Mouse (Mus musculus): ENCODE measurements around the gene Dcaf5.

Gene Dcaf5

DNA sequence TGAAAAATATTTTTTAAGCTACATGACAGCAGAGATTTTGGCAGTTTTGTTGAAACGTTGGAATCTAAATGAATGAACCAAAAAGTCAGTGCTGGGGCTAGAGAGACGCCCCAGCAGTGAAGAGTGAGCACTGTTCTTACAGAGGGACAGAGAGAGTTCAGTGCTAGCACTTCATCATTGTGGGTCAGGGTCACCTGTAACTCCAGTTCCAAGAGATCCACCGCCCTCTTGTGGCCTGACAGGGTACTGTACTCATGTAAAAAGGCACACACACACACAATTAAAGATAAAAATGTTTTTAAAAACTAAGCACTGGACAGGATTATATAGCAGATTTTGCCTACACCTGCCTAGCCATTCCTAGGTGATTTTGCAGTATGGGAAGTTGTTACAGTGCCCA is 29.8 kb downstream of the Dcaf5 start:
- DNase-seq, result peak in 1 of 2 experiments; percentile 62

DNA sequence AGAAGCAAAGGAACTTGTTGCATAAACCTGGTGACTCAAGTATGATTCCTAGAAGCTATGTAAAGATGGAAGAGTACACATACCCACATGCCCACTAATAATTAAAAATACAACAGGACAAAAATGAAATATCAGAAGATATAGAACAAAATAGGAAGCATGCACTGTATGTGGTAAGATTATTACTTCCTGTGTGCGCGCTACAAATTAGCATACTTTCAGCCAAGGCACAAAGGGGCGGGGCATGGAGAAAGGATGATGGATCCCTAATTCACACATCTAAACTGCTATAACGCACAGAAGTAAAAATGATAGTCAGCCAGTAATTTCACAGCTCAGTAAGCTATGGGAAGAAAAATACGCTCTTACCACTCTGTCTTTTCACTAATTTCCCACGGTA is 32.3 kb downstream of the Dcaf5 start:
- no peak for DNase-seq

DNA sequence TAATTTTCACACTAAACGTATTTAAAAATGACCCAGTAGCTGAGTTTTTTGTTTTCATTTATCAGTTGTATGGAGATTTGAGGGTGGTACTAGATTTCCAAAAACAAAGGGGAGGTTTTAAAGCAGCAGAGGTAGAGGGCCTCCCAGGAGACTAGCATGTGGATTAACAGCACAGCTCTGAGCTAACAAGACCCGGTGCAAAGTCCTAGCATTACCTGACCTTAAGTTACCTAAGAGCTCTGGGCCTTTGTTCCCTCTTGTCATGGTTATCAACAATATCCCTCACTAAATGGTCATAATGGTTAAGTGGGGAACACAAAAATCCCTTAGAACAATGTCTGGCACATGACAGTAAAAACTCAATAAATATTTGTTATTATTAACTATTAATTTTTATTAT is 37.3 kb downstream of the Dcaf5 start:
- DNase-seq, result no peak

DNA sequence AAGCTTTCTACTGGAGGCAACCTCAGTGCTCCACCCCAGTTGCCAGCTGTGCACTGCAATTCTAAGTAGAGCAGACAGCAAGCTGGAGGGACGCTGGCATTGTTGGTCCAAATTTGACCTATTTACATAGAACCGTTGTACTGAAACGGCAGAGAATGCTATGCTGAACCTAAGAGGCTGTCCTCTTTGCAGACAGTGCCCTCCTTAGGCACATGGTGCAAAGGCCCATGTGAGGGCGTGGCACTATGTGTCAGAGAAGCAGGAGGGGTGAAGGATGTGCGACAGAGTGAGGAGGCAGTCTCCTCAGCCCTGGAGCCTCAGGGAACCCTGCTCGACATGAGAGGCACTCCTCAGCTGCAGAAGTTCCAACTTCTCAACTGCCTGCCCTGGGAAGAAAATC is 40.0 kb downstream of the Dcaf5 start:
- DNase-seq, result no peak

DNA sequence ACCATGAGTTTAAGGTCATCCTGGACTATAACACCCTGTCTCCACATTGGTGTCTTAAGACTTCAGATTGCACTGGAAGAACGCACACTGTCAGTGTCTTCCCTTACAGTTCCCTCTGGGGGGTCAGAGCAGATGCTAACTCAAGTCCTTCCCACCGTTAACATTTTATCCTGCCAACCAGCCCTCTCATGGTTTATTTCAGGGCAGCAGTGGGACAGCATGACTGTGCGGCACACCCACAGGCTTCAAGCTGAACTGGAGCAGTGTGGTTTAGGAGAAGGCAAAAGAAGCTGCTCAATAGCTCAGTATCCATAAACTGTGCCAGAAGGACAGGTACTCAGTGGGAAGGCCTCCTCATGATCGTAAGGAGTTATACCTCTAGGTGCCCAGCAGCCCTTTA is 41.1 kb downstream of the Dcaf5 start:
- no peak for DNase-seq

DNA sequence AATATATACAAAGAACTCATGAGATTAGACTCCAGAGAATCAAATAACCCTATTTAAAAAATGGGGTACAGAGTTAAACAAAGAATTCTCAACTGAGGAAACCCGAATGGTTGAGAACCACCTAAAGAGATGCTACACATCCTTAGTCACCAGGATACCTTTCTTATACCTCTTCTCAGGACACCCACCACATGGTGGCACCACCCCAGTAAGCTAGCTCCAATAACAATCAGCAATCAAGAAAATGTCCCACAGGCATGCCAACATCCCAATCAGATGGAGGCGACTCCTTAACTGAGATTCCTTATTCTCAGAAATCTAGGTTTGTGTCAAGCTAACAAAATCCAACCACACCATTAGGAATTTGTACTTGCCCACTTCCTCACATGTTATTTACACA is 42.4 kb downstream of the Dcaf5 start:
- peak; percentile 39 to 73 for DNase-seq

DNA sequence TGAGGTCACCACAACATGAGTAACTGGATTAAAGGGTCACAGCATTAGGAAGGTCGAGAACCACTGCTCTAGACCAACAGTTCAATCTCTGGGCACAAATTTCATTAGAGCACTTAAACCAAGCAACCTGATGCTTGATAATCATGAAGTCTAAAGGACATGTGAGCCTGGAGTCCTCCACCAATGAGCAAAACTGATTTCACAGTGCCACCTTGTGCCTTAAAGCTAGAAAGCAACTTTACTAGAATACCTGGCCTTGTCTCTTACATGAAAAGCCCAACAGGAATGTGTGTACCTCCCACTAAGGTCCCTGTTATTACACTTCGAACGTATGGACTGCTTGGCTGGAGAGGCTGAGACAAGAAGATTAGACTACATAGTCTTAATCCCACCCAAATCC is 47.0 kb downstream of the Dcaf5 start:
- DNase-seq, result peak in 1 of 2 experiments; percentile 25

DNA sequence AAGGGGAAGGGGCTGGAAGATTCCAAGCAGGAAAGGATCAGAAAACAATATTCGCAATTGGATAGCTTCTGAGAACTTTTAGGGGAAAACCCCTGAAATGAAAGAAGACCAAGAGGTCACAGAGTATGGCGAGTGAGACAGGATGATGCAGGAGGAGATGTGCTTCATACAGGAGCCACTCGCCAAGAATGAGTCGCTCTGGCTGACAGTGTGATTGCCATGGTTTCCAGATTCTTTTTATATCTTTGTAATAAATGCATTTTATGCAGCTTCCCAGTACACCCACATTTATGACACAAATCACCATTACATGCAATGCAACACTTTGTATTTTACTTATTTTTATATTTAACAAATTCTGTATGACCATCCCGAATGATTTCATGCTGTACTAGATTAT is 49.1 kb downstream of the Dcaf5 start:
- no peak for DNase-seq

DNA sequence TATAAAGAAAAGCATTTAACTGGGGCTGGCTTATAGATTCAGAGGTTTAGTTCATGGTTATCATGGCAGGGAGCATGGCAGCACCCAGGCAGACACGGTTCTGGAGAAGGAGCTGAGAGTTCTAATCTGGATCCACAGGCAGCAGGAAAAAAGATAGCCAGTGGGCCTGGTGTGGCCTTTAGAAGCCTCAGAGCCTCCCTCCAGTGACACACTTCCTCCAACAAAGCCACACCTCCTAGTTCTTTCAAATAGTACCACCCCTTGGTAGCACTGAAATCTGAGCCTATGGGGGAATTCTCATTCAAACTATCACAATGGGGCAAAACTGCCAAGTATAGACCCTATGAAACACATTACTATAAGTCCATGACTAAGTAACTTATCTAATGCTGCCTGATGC is 51.0 kb downstream of the Dcaf5 start:
- no peak for DNase-seq

DNA sequence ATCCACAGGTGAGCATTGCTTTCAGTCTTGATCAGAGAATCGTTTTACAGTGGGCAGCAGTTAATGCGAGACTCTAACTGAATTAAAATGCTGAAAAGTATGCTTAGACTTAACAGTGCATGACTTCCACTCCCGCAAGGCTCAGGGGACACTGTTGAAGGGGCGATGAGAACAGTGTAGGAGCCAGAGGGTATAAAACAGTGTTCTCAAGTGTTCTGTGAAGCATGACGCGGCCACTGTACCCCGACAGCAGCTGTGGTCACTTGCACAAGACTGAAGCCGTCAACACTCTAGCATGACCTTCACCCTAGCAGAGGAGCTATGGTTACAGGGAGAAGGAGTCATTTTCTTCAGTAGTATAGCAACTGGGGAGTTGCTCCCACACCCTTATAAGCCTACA is 52.9 kb downstream of the Dcaf5 start:
- no peak for DNase-seq

DNA sequence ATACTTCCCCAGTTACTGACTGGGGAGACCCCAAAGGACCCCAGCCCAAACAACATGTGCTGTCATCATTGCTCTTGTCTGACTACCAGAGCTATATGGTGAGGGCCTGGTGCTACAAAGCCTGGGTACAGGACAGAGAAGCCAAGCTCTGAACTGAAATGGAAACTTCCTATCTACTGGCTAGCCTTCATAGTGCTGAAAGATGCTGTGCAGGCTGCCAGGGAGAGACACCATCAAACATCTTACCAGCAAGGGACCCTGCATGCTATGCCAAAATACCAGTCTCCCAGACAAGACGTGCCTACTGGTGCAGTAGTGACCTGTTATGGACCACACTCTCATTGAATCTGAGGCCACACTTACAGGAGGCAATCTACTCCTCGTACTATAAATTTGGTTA is 53.6 kb downstream of the Dcaf5 start:
- no peak for DNase-seq

DNA sequence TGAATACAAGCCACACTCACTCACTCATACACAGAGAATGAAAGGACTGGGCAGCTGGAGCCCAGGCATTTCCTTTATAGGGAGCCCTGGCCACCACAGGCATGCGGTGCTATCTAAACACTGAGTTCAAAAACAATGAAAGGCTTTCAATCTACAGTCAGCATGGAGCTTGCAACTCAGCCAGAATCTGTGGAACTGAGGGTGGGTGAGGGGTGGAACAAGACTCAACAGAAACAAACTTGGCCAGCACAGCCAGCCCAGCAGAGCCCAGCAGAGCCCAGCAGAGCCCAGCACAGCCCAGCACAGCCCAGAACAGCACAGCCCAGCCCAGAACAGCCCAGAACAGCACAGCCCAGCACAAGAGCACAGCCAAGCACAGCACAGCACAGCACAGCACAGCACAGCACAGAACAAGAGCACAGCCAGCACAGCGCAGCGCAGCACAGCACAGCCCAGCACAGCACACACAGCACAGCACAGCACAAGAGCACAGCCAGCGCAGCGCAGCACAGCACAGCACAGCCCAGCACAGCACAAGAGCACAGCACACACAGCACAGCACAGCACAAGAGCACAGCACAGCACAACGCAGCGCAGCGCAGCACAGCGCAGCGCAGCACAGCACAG is 56.5 kb downstream of the Dcaf5 start:
- peak; percentile 24 to 36 for DNase-seq

DNA sequence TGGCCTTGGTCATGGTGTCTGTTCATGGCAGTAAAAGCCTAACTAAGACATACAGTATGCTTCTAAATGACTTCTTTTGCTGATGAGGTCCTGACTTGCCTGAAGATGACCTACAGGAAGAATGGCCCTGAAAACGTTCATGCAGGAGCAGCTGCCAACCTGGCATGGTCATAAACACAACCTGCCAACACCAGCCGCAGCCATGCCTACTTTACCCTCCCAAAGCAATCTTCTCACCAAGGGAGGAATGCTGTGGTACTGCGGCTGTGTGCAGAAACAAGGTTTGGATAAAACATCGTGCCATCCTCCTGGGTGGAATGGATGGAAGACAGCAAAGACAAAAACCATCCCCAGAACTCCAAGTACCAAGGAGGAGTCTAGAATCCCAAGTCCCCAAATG is 57.0 kb downstream of the Dcaf5 start:
- DNase-seq, result peak; percentile 47 to 58

DNA sequence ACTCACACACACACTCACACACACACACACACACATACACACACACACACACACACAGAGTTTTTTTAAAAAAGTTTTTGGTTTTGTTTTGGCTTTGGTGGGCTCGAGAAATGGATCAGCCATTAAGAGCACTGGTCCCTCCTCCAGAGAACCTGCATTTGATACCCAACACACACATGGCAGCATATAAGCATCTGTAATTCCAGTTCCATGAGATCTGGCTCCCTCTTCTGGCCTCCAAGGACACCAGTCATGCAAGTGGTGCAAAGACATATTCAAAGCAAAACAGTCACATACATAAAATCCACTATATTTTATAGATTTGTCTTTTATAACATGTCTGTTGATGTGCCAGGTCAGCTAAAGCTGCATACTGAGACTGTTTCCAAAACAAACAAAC is 58.8 kb downstream of the Dcaf5 start:
- DNase-seq, result no peak

DNA sequence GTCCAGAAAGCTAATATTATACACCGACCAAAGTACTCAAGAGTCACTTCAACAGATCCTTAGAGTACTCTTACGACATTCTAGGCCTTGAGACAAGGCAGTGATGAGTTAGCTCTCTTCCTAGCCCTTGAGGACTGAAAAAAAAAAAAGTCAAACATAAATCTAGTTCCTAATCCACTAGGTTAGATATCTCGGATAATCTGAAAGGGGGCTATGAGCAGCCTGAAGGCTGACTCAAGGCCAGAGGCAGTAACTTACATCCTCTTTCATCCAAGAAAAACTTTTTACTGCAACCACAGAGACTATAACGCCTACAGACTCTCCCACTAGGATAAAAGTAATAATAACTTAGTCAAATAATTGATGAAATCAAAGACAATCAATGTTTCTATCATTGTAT is 60.7 kb downstream of the Dcaf5 start:
- no peak for DNase-seq

DNA sequence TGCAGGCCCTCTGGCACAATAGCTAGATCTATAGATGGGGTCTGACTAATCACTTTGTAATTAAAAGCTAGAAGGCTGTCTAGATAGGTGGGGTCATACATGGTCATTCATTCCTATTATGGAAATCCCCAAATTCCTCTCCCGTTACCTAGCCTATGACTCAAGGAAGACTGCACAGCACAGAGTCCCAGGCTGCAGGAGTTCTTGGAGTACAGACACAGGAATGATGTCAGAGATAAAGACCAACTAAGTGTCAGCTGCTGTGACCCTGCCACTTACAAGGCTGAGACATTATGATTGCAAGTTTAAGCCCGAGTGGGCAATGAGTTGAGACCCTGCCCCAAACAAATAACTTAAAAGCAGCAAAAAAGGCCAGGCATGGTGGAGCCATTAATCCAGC is 61.7 kb downstream of the Dcaf5 start:
- DNase-seq, result no peak

DNA sequence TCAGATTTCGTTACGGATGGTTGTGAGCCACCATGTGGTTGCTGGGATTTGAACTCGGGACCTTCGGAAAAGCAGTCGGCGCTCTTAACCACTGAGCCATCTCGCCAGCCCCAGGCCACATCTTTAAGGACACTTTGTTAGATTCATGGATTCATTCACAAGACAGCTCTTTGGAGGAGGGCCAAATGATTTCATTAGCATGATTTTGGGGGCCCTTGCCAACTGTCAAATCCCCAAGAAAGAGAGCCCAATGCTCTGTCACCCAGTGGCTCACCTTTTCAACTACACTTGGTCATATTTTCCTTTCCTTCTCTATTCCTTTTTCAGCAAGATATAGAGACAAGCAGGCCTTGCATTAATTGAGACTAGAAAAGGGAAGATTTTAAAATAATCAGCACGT is 63.5 kb downstream of the Dcaf5 start:
- peak in 1 of 2 experiments; percentile 25 for DNase-seq

DNA sequence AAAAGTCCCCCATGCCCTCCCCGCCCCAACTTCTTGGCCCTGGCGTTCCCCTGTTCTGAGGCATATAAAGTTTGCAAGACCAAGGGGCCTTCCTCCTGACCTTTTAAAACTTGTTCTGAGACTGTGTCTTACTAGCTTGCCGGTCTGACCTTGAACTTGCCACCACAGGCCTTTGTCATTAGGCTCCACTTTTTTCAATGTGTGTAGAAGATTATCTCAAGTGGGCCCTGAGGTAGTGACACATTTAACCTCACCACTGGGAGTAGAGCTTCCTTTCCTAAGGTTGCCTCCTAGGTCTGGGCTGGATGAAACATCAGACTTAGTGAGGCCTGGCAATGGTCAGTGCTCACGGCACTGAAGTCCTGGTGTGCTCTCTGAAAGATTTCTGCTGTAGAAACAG is 69.2 kb downstream of the Dcaf5 start:
- no peak for DNase-seq

DNA sequence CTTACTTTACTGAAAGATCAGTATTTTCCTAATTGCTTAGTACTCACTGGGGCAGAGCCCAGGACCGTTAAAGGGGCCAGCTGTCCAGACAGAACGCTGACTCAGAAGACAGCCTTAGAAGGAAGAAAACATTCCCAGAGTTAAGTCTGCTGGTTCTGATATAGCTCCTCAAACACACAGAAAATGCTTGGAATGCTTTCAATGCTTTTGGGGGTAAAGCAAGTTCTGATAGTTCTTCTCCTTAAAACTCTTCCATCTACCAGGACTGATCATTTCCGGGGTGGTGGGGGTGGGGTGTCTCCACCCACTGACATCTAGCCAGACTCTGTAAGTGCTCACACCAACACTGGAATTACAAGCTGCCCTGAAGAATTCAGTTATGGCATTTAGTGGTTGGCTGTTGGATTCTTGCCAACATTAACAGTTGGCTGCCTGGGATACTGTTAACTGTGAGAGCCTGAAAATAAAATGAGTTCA is 70.4 kb downstream of the Dcaf5 start:
- DNase-seq, result peak; percentile 30 to 59

DNA sequence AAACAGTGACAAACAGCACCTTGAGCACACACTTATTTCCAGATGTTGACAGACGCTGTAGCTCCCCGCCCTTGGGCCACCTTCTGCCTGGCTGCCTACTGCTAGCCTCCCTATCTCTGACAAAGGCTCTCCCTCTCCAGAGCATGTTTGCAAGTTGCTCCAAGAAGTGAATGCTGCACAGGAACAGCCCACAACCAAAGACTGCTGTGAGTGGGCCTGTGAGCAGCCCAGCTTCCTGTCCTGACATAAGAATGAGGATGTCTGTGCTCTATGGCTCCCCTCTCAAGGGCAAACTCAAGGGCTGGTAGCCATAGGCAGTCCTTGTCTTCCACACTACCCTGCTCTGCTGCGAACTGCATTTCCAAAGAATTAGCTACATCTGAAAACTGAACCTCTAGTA is 71.1 kb downstream of the Dcaf5 start:
- no peak for DNase-seq

DNA sequence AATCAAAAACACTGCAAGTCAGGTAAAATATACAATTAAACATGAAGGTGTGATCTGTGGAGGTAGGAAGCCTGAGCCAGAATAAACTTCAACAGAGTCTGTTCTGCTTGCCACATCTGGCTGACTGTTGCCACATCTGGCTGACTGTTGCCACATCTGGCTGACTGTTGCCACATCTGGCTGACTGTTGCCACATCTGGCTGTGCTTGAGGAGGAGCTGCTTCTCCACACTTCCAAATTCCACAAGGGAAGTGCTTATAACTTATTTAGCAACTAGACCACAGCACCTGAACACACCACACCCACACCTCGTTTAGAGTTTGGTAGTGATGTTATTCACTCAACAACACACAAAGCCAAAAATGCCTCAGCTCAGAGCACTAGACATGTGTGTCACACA is 74.7 kb downstream of the Dcaf5 start:
- no peak for DNase-seq

DNA sequence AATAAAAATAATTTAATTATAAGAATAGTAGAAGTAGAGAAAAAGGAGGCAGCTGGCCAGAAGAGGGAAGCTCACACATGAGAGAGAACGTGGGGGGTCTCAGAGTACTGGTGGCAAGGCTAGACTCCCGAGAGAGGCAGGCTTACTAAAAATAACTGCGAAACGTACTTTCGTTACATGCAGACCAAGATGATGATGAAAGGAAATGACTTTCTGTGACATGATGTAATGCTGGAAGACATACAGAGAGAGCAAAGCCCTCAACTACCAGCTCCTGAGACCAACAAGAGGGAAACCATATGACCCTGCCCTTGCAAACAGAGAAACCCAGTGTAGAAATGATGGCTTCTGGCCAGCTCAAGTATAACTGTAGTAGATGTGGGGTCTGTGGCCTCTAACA is 76.1 kb downstream of the Dcaf5 start:
- DNase-seq, result no peak

DNA sequence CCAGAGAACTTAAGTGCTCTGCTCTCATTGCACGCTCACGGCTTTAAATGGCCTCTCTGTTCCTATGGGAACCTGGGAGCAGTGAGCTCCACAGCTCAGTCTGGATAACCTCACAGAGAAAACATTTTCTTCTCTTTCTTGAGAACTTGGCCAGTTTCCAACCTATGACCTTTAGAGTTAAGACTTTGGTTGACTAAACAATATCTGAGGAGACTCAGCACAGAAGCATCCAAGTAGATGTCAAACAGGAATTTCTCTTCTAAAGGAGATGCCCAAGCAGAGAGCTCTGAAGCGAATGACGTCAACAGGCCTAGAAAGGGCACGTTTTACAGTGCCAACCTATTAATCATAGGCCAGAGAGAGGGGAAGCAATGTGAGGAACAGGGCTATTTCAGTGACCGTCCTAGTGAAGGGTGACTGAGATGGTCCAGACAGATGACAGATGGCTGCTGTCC is 91.6 kb downstream of the Dcaf5 start:
- DNase-seq, result no peak

DNA sequence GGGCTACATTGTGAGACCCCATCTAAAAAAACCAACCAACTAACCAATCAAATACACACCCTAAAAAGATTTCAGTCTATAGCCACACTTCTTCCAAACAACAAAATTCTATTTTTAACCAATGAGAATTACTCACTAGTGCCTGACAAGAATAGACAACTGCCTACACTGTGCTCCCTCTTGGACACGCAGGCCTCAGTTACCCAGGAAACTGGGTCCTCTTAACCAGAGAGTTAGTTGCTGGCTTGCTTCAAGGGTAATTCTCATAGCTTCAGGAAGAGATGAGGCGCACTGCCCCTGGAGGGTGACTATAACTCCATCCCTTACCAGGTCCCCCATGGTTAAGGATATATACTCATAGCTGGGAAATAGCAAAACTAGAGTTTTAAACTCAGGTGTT is 95.5 kb downstream of the Dcaf5 start:
- DNase-seq, result no peak

DNA sequence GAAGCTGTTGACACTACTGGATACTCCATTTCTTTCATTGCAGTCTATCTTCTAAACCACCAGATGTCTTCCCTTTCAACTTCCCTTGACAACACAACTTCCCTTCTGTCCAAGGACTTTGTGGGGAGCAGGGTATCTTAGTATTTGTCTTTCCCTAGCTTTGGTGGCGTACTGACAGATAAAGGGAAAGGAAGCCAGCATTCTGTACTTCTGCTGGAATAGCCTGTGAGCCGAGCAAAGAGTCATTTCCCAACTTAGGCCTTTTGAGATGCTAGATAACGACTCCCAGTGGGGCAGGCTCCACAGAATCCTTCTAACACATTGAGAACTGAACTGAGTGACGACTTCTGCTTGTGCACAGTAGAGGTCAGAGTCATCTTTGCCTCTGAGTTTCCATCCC is 102.2 kb downstream of the Dcaf5 start:
- DNase-seq, result no peak

DNA sequence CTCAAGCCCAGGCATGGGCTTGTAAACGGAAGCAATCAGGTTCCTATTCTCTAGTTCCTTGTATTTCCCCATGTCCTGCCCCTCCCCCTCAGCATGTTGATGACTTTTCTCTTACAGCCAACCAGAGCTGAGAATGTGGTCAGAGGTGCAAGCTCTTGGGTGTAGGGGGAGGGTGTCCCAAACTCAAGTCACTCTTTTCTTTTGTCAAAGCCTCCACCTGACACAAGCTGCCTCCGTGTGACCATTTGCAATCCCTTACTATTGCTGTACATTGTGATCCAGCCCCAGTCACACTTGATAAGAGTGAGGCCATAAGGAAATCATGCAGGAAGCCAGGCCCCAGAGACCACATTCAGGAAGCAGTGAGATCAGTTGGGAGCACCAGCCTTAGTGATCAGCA is 104.8 kb downstream of the Dcaf5 start:
- DNase-seq, result no peak
